8 mouse cellular contexts compared by ENCODE assay signal in the genomic region with DNA sequence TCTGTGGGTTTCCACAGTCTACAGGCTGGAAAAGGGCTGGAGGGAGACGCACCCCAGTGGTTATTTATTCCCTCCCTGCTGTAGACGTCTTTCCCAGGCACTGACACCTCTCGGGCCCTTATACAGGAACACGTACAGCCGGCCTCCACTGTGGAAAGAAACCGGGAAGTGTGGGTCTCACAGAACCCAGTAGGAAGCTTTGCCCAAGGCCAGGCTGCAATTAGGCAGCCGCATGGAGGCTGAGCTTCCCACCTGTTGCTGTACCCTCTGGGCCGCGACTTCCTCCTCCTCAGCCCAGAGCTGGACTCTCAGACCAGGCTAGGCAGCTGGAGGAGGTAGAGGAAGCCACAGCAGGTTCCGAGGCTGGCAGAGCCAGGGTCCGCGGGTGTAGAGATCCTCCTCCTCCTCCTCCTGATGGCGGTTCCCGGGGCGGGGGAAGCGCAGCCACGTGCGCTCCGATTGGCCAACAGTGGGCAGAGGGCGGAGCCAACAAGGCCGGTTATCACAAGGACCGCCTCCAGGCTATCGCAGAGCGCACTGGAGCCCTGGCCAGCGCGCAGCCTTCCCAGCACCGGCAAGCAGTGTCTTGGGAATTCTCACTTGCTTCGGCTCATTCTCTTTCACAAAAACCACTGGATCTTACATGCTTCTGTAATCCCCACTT. TPM values are rescaled to one million over a fixed set of nuclear protein-coding genes. Genes with fewer than 3 reads are reported as not detected.
DNase-seq lines count a peak whose midpoint lies in the region; ATAC-seq and TF ChIP-seq lines count a peak whose summit lies in the region.

Gene Kcnj2, plus strand, starts transcription at position 530 of the 664 bp plus-strand sequence.

- intact Hi-C loops in gastrocnemius, adult 2 months (cut with DNase I): loop anchor here (2.0 to 10.0 kb wide), 6 partner anchors 172 to 701 kb away; no protein-coding TSS in a partner anchor

- TF ChIP-seq CTCF in gastrocnemius, adult 2 months (IDR thresholded peaks at IDR 0.05): peak; percentile 13; the same call in 1 of the 2 replicates
- peak; percentile 48 for TF ChIP-seq CTCF in hindbrain, postnatal 0 days (IDR thresholded peaks at IDR 0.05; ENCODE audit: low read depth)

- H3K4me2 ChIP-seq in hindbrain, postnatal 0 days (ENCODE audit: low read depth, low read length): peak within 1 kb of the TSS; percentile 99

- DNase-seq in ZHBTc4 (ENCODE audit: low read depth, low spot score): peak; percentile 96
- peak; percentile 97 for DNase-seq in gastrocnemius, adult 2 months
- DNase-seq in hindbrain, postnatal 0 days (ENCODE audit: low spot score): peak; percentile 96
- peak; percentile 89 to 93 for DNase-seq in left cerebral cortex, adult 18-20 months (ENCODE audit: low spot score in 2 of 2)
- peak; percentile 94 for DNase-seq in lung, postnatal 4 days
- DNase-seq in retina, postnatal 1 day: peak; percentile 96
- peak; percentile 89 for DNase-seq in thymus, postnatal 4 days

- H3K27me3 ChIP-seq in hindbrain, postnatal 0 days (ENCODE audit: insufficient read depth, low read length): no peaks in the 10 kb centered on the region

- peak; percentile 95 for ATAC-seq in common myeloid progenitor, adult 5-6 weeks (replicated peaks; ENCODE audit: low read depth, poor library complexity, severe bottlenecking)
- ATAC-seq in hindbrain, postnatal 0 days: peak; percentile 98

- no peaks in the 10 kb centered on the region for H3K9me3 ChIP-seq in hindbrain, postnatal 0 days (ENCODE audit: low read length)

- H3K36me3 ChIP-seq in hindbrain, postnatal 0 days (ENCODE audit: insufficient read depth, low read length): no peaks in the 10 kb centered on the region

- H3K27ac ChIP-seq in gastrocnemius, adult 2 months: peak within 1 kb of the TSS; percentile 98
- peak within 1 kb of the TSS; percentile 68 for H3K27ac ChIP-seq in hindbrain, postnatal 0 days

- peak within 1 kb of the TSS; percentile 39 for H3K9ac ChIP-seq in hindbrain, postnatal 0 days (replicated peaks; ENCODE audit: low read length)

- under 1% methylated on average over 27 of the region's 28 CpGs for WGBS in hindbrain, postnatal 0 days

- H3K4me1 ChIP-seq in hindbrain, postnatal 0 days (ENCODE audit: insufficient read depth, low read length): no peaks in the 10 kb centered on the region

- H3K4me3 ChIP-seq in gastrocnemius, adult 2 months: peak within 1 kb of the TSS; percentile 77
- H3K4me3 ChIP-seq in hindbrain, postnatal 0 days (ENCODE audit: low read length): peak within 1 kb of the TSS; percentile 72

RNA-seq across cellular contexts. Expression of gene Kcnj2, which starts in this region (rescaled TPM):
- 2.2 and 2.6 TPM in 2 replicates for total RNA-seq in common myeloid progenitor, adult 5-6 weeks (2017)
- total RNA-seq in gastrocnemius, adult 2 months (2021): 10 to 100 TPM; 33.9 to 57.3 TPM
- 3.5 and 4.6 TPM in 2 replicates for total RNA-seq in hindbrain, postnatal 0 days (2014; rRNA removed)
- polyA plus RNA-seq in hindbrain, postnatal 0 days (2015; fragmentation: Nextera tagmentation; extraction: Ambion mirVana): 0.34 and 0.44 TPM in 2 replicates
- total RNA-seq in left cerebral cortex, adult 18-20 months (2021): 10 to 100 TPM; 15.8 to 17.7 TPM

Comparison
In these comparisons a context has a peak if more than half of its experiments do, and no peak if none do; other contexts are left out.
1. Peak in every context shown above with its lines: DNase-seq, ATAC-seq, H3K4me3 ChIP-seq and H3K27ac ChIP-seq.